Mouse (Mus musculus) testis, postnatal 14 days (tissue): ENCODE measurements at regions not wholly inside any gene's neighbourhood (a gene's known extent, or its start where the extent isn't known, plus 50 kb on each side); places are given as distances from the start of the nearest gene placed in this dataset.

ENCODE experiments used
- DNase-seq: peaks from one replicate; pipeline ENCODE4 v3.0.0; 2021; ENCODE audit warnings: low spot score

GRCm38 (mm10) chr8:9048116-9048515, 357.8 kb upstream of the Arglu1 start:
- DNase-seq = no peak

- DNase-seq = no peak
These were observed 352.8 kb upstream of the Arglu1 start for GRCm38 (mm10) chr8:9042835-9043792.

GRCm38 (mm10) chr8:9029156-9029555, 338.8 kb upstream of the Arglu1 start:
- no peak for DNase-seq

- no peak for DNase-seq
These were observed 337.4 kb upstream of the Arglu1 start for GRCm38 (mm10) chr8:9027672-9028071.

GRCm38 (mm10) chr8:9025872-9026271, 335.6 kb upstream of the Arglu1 start:
- DNase-seq = no peak

GRCm38 (mm10) chr8:9025378-9025777, 335.1 kb upstream of the Arglu1 start:
- no peak for DNase-seq

- no peak for DNase-seq
These were observed 330.4 kb upstream of the Arglu1 start for GRCm38 (mm10) chr8:9020744-9021143.

GRCm38 (mm10) chr8:9020180-9020579, 329.9 kb upstream of the Arglu1 start:
- DNase-seq = no peak

GRCm38 (mm10) chr8:9011785-9012510, 321.6 kb upstream of the Arglu1 start:
- DNase-seq = no peak

GRCm38 (mm10) chr8:9008006-9008780, 317.9 kb upstream of the Arglu1 start:
- no peak for DNase-seq

- no peak for DNase-seq
These were observed 309.6 kb upstream of the Arglu1 start for GRCm38 (mm10) chr8:8999914-9000313.

- DNase-seq = no peak
These were observed 307.3 kb upstream of the Arglu1 start for GRCm38 (mm10) chr8:8997621-8998020.

- no peak for DNase-seq
These were observed 304.4 kb upstream of the Arglu1 start for GRCm38 (mm10) chr8:8994596-8995189.

GRCm38 (mm10) chr8:8994008-8994407, 303.7 kb upstream of the Arglu1 start:
- no peak for DNase-seq

- peak; percentile 53 for DNase-seq
These were observed 302.2 kb upstream of the Arglu1 start for GRCm38 (mm10) chr8:8992461-8993032.

- DNase-seq = no peak
These were observed 300.7 kb upstream of the Arglu1 start for GRCm38 (mm10) chr8:8991026-8991425.

GRCm38 (mm10) chr8:8986068-8986467, 295.7 kb upstream of the Arglu1 start:
- DNase-seq = no peak

GRCm38 (mm10) chr8:8985395-8985794, 295.1 kb upstream of the Arglu1 start:
- no peak for DNase-seq

- DNase-seq = no peak
These were observed 294.5 kb upstream of the Arglu1 start for GRCm38 (mm10) chr8:8984829-8985251.

- no peak for DNase-seq
These were observed 294.0 kb upstream of the Arglu1 start for GRCm38 (mm10) chr8:8984159-8984828.

- DNase-seq = no peak
These were observed 292.9 kb upstream of the Arglu1 start for GRCm38 (mm10) chr8:8983133-8983661.
